Mouse (Mus musculus): Measurements from ENCODE around the gene Sema5b. TPM values are rescaled to one million over a fixed set of nuclear protein-coding genes. Genes with fewer than 3 reads are reported as not detected.

Gene Sema5b
- total and polyA plus RNA-seq, 2 experiments: 0.37 to 0.62 TPM

- H3K4me3 ChIP-seq (ENCODE audit: insufficient read depth, low read depth, low read length): no peak overlapping the region
- H3K4me1 ChIP-seq (ENCODE audit: control insufficient read depth, insufficient read depth, low read length): no peaks in the 10 kb centered on the region
- no peaks in the 10 kb centered on the region for H3K36me3 ChIP-seq (ENCODE audit: control insufficient read depth, insufficient read depth, low read length)
- no peak for DNase-seq (ENCODE audit: extremely low read depth, low read depth, low spot score)
- TF ChIP-seq CTCF (IDR thresholded peaks at IDR 0.05; ENCODE audit: low read depth, low read length) (no peak), POLR2A (IDR thresholded peaks at IDR 0.05; ENCODE audit: extremely low read depth, insufficient read depth, low read length) (no peak)
- no peaks in the 10 kb centered on the region for H3K79me2 ChIP-seq (ENCODE audit: control insufficient read depth, insufficient read depth, low read length)
- no peaks in the 10 kb centered on the region; the same call in 1 of the 2 replicates for H3K27me3 ChIP-seq (ENCODE audit: control insufficient read depth, insufficient read depth, low read length)
- 60% methylated on average over 15 of the region's 15 CpGs for WGBS
- H3K9ac ChIP-seq (ENCODE audit: low read depth, low read length): no peak overlapping the region
- no peak overlapping the region for H3K27ac ChIP-seq (replicated peaks; ENCODE audit: insufficient read depth, low read depth, low read length)
Observed at GRCm38 (mm10) chr16:35568225-35568880, 27.4 kb downstream of the Sema5b start.

GRCm38 (mm10) chr16:35569347-35569746 is 28.4 kb downstream of the Sema5b start:
- H3K4me1 ChIP-seq (ENCODE audit: control insufficient read depth, insufficient read depth, low read length): no peaks in the 10 kb centered on the region
- 57% methylated on average over 2 of the region's 2 CpGs for WGBS

GRCm38 (mm10) chr16:35569758-35570157 is 28.8 kb downstream of the Sema5b start:
- Histone ChIP-seq H3K36me3 (ENCODE audit: control insufficient read depth, insufficient read depth, low read length) (no peaks in the 10 kb centered on the region), H3K9ac (ENCODE audit: low read depth, low read length) (no peak overlapping the region), H3K4me1 (ENCODE audit: control insufficient read depth, insufficient read depth, low read length) (no peaks in the 10 kb centered on the region), H3K79me2 (ENCODE audit: control insufficient read depth, insufficient read depth, low read length) (no peaks in the 10 kb centered on the region), H3K27ac (replicated peaks; ENCODE audit: insufficient read depth, low read depth, low read length) (no peak overlapping the region), H3K27me3 (ENCODE audit: control insufficient read depth, insufficient read depth, low read length) (no peaks in the 10 kb centered on the region; the same call in 1 of the 2 replicates), H3K4me3 (ENCODE audit: insufficient read depth, low read depth, low read length) (no peak overlapping the region)
- DNase-seq (ENCODE audit: extremely low read depth, low read depth, low spot score): no peak
- TF ChIP-seq CTCF (IDR thresholded peaks at IDR 0.05; ENCODE audit: low read depth, low read length) (no peak), POLR2A (IDR thresholded peaks at IDR 0.05; ENCODE audit: extremely low read depth, insufficient read depth, low read length) (no peak)
- 34% methylated on average over 9 of the region's 9 CpGs for WGBS

More at GRCm38 (mm10) chr16:35569347-35569746, 28.4 kb downstream of the Sema5b start:
- H3K4me3 ChIP-seq (ENCODE audit: insufficient read depth, low read depth, low read length): no peak overlapping the region
- H3K27me3 ChIP-seq (ENCODE audit: control insufficient read depth, insufficient read depth, low read length): no peaks in the 10 kb centered on the region; the same call in 1 of the 2 replicates
- H3K9ac ChIP-seq (ENCODE audit: low read depth, low read length): no peak overlapping the region
- H3K36me3 ChIP-seq (ENCODE audit: control insufficient read depth, insufficient read depth, low read length): no peaks in the 10 kb centered on the region
- no peaks in the 10 kb centered on the region for H3K79me2 ChIP-seq (ENCODE audit: control insufficient read depth, insufficient read depth, low read length)
- DNase-seq (ENCODE audit: extremely low read depth, low read depth, low spot score): no peak
- TF ChIP-seq CTCF (IDR thresholded peaks at IDR 0.05; ENCODE audit: low read depth, low read length) (no peak), POLR2A (IDR thresholded peaks at IDR 0.05; ENCODE audit: extremely low read depth, insufficient read depth, low read length) (no peak)
- H3K27ac ChIP-seq (replicated peaks; ENCODE audit: insufficient read depth, low read depth, low read length): no peak overlapping the region

GRCm38 (mm10) chr16:35570627-35571026 is 29.7 kb downstream of the Sema5b start:
- no peak overlapping the region for H3K27ac ChIP-seq (replicated peaks; ENCODE audit: insufficient read depth, low read depth, low read length)
- H3K4me1 ChIP-seq (ENCODE audit: control insufficient read depth, insufficient read depth, low read length): no peaks in the 10 kb centered on the region
- H3K4me3 ChIP-seq (ENCODE audit: insufficient read depth, low read depth, low read length): no peak overlapping the region
- TF ChIP-seq CTCF (IDR thresholded peaks at IDR 0.05; ENCODE audit: low read depth, low read length): no peak
- no peaks in the 10 kb centered on the region; the same call in 1 of the 2 replicates for H3K27me3 ChIP-seq (ENCODE audit: control insufficient read depth, insufficient read depth, low read length)
- no peak overlapping the region for H3K9ac ChIP-seq (ENCODE audit: low read depth, low read length)
- no peak for DNase-seq (ENCODE audit: extremely low read depth, low read depth, low spot score)
- H3K36me3 ChIP-seq (ENCODE audit: control insufficient read depth, insufficient read depth, low read length): no peaks in the 10 kb centered on the region
- WGBS: 58% methylated on average over 12 of the region's 12 CpGs
- no peaks in the 10 kb centered on the region for H3K79me2 ChIP-seq (ENCODE audit: control insufficient read depth, insufficient read depth, low read length)

GRCm38 (mm10) chr16:35573586-35573985 is 32.6 kb downstream of the Sema5b start:
- Histone ChIP-seq H3K36me3 (ENCODE audit: control insufficient read depth, insufficient read depth, low read length) (no peaks in the 10 kb centered on the region), H3K4me3 (ENCODE audit: insufficient read depth, low read depth, low read length) (no peak overlapping the region), H3K9ac (ENCODE audit: low read depth, low read length) (no peak overlapping the region), H3K4me1 (ENCODE audit: control insufficient read depth, insufficient read depth, low read length) (no peaks in the 10 kb centered on the region), H3K27ac (replicated peaks; ENCODE audit: insufficient read depth, low read depth, low read length) (no peak overlapping the region), H3K79me2 (ENCODE audit: control insufficient read depth, insufficient read depth, low read length) (no peaks in the 10 kb centered on the region), H3K27me3 (ENCODE audit: control insufficient read depth, insufficient read depth, low read length) (no peaks in the 10 kb centered on the region; the same call in 1 of the 2 replicates)
- WGBS: 98% methylated on average over 3 of the region's 3 CpGs
- no peak for DNase-seq (ENCODE audit: extremely low read depth, low read depth, low spot score)
- no peak for TF ChIP-seq POLR2A (IDR thresholded peaks at IDR 0.05; ENCODE audit: extremely low read depth, insufficient read depth, low read length)

GRCm38 (mm10) chr16:35577181-35577941 is 36.4 kb downstream of the Sema5b start:
- H3K36me3 ChIP-seq (ENCODE audit: control insufficient read depth, insufficient read depth, low read length): no peaks in the 10 kb centered on the region
- H3K9ac ChIP-seq (ENCODE audit: low read depth, low read length): no peak overlapping the region
- WGBS: 92% methylated on average over 11 of the region's 11 CpGs
- no peaks in the 10 kb centered on the region for H3K27me3 ChIP-seq (ENCODE audit: control insufficient read depth, insufficient read depth, low read length)
- TF ChIP-seq POLR2A (IDR thresholded peaks at IDR 0.05; ENCODE audit: extremely low read depth, insufficient read depth, low read length) (no peak), CTCF (IDR thresholded peaks at IDR 0.05; ENCODE audit: low read depth, low read length) (no peak)
- H3K79me2 ChIP-seq (ENCODE audit: control insufficient read depth, insufficient read depth, low read length): no peaks in the 10 kb centered on the region
- H3K4me1 ChIP-seq (ENCODE audit: control insufficient read depth, insufficient read depth, low read length): no peaks in the 10 kb centered on the region
- no peak overlapping the region for H3K27ac ChIP-seq (replicated peaks; ENCODE audit: insufficient read depth, low read depth, low read length)
- no peak for DNase-seq (ENCODE audit: extremely low read depth, low read depth, low spot score)
- no peak overlapping the region for H3K4me3 ChIP-seq (ENCODE audit: insufficient read depth, low read depth, low read length)
